Mouse (Mus musculus) liver, embryonic 11.5 days (tissue): ENCODE data around the gene Rasal3. TPM values are rescaled to one million over a fixed set of nuclear protein-coding genes. Genes with fewer than 3 reads are reported as not detected.

ENCODE experiments used
- ATAC-seq: fragments of 200-750 bp; cut with Nextera tagmentation; replicated peaks from 2 replicates; pipeline ENCODE4 v1.8.0; 2017; ENCODE audit warnings: moderate number of reproducible peaks, mild to moderate bottlenecking, moderate TSS enrichment, moderate library complexity; ENCODE audit not compliant: low FRiP score
- DNase-seq: peaks from one replicate; pipeline ENCODE4 v3.0.0-alpha.2; 2017; ENCODE audit warnings: low spot score
- H3K27ac ChIP-seq: fragments of 300-500 bp; sonication (generic); 2 replicates; pipeline ENCODE4 v1.5.1; 2014; ENCODE audit warnings: mild to moderate bottlenecking, low read depth, low read length, control low read depth
- H3K27me3 ChIP-seq: fragments of 300-500 bp; sonication (generic); replicated peaks from 2 replicates; pipeline ENCODE4 v1.6.1; 2014; ENCODE audit warnings: low read length, mixed read lengths; ENCODE audit not compliant: control insufficient read depth, insufficient read depth
- H3K36me3 ChIP-seq: fragments of 300-500 bp; sonication (generic); 2 replicates; pipeline ENCODE4 v1.6.1; 2014; ENCODE audit warnings: mild to moderate bottlenecking, low read length, moderate library complexity, mixed read lengths; ENCODE audit not compliant: control insufficient read depth, insufficient read depth
- H3K4me1 ChIP-seq: fragments of 300-500 bp; sonication (generic); replicated peaks from 2 replicates; pipeline ENCODE4 v1.6.1; 2014; ENCODE audit warnings: low read length, mixed read lengths; ENCODE audit not compliant: control insufficient read depth, insufficient read depth
- H3K4me2 ChIP-seq: fragments of 300-500 bp; sonication (generic); 2 replicates; pipeline ENCODE4 v1.6.1; 2014; ENCODE audit warnings: mild to moderate bottlenecking, control low read depth, moderate library complexity
- H3K4me3 ChIP-seq: fragments of 300-500 bp; sonication (generic); 2 replicates; pipeline ENCODE4 v1.5.1; 2014; ENCODE audit warnings: low read depth, low read length, control low read depth
- H3K9ac ChIP-seq: fragments of 300-500 bp; sonication (generic); 2 replicates; pipeline ENCODE4 v1.6.1; 2014; ENCODE audit warnings: low read depth, low read length, control low read depth
- H3K9me3 ChIP-seq: fragments of 300-500 bp; sonication (generic); 2 replicates; pipeline ENCODE4 v1.6.1; 2016; ENCODE audit warnings: low read length, inconsistent platforms, mixed read lengths; ENCODE audit not compliant: control insufficient read depth
- WGBS: fragments of 180-500 bp; shearing (Covaris S2); extraction: QIAGEN DNeasy Blood & Tissue Kit; methylation state at CpG from one replicate; pipeline ENCODE4 v1.1.7; 2014; 5-methylcytosine and 5-hydroxymethylcytosine counted together
- polyA plus RNA-seq: library from polyadenylated mRNA; unstranded; fragments of >200 nt; fragmentation: Nextera tagmentation; extraction: Ambion mirVana; gene quantifications from 2 replicates; pipeline ENCODE4 v1.2.1, GENCODE M21; 2014

Rasal3 gene
- polyA plus RNA-seq, 1 experiment from 2014 or later: 8.7 TPM

DNA sequence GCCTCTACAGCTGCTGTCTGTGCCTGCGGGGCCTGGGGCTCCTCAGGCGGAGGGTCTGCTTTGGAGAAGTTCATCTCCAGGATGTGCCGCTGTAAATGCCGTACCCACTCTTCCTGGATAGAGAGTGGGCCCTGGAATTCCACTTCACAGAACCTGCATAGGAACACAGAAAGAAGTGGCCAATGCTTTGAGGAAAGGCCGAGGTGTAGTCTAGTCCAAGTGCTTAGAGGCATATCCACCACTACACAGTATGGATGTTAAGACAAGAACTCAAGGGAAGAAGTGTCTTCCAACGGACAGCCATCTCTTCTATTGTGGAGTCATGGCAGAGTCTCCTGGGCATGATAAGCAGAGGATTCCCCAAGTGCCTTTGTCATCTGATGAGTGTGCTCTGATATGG, 48.4 kb downstream of the Rasal3 start:
- no peak overlapping the region for H3K4me2 ChIP-seq
- peaks cover 51% of the 10 kb centered on the region for H3K36me3 ChIP-seq
- no peak overlapping the region for H3K4me3 ChIP-seq
- no peak for ATAC-seq
- H3K9me3 ChIP-seq: no peaks in the 10 kb centered on the region
- 93% methylated on average over 6 of the region's 6 CpGs for WGBS
- H3K9ac ChIP-seq: no peak overlapping the region
- H3K27me3 ChIP-seq: no peaks in the 10 kb centered on the region
- DNase-seq: no peak
- H3K27ac ChIP-seq: no peak overlapping the region; the same call in 1 of the 2 replicates
- H3K4me1 ChIP-seq: peaks cover 5% of the 10 kb centered on the region; the same call in 1 of the 2 replicates

DNA sequence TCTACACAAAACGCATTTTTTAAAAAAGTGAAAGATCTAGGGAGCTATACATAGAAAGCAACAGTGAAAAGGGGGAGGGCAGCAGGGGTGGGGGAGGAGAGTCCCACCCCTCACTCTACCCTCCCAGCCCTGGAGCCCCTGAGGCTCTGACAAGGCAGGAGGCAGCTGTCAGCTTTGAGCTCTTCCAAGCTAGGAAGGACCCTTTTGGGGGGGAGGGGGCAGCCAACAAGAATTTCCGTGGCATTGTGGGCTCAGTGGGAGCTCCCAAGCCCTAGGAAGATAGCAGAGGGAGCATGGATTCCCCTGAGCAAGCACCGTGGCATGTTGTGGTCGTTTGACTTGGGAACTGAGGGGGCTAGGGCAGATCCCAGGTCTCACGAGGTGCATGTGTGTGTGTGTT, 49.2 kb downstream of the Rasal3 start:
- Histone ChIP-seq H3K27ac (no peak overlapping the region), H3K27me3 (no peaks in the 10 kb centered on the region), H3K9me3 (no peaks in the 10 kb centered on the region), H3K36me3 (peaks cover 42% of the 10 kb centered on the region), H3K4me2 (no peak overlapping the region), H3K4me1 (peaks cover 8% of the 10 kb centered on the region), H3K9ac (no peak overlapping the region), H3K4me3 (no peak overlapping the region)
- no peak for DNase-seq
- no peak for ATAC-seq
- 77% methylated on average over 5 of the region's 5 CpGs for WGBS

GRCm38 (mm10) chr17:32353696-32354095, 49.7 kb downstream of the Rasal3 start:
- H3K9me3 ChIP-seq: no peaks in the 10 kb centered on the region
- no peak overlapping the region for H3K27ac ChIP-seq
- H3K4me1 ChIP-seq: peaks cover 14% of the 10 kb centered on the region
- H3K4me2 ChIP-seq: no peak overlapping the region
- ATAC-seq (no peak), DNase-seq (no peak)
- no peaks in the 10 kb centered on the region for H3K27me3 ChIP-seq
- H3K36me3 ChIP-seq: peaks cover 37% of the 10 kb centered on the region
- H3K9ac ChIP-seq: no peak overlapping the region
- 90% methylated on average over 4 of the region's 4 CpGs for WGBS
- no peak overlapping the region for H3K4me3 ChIP-seq

DNA sequence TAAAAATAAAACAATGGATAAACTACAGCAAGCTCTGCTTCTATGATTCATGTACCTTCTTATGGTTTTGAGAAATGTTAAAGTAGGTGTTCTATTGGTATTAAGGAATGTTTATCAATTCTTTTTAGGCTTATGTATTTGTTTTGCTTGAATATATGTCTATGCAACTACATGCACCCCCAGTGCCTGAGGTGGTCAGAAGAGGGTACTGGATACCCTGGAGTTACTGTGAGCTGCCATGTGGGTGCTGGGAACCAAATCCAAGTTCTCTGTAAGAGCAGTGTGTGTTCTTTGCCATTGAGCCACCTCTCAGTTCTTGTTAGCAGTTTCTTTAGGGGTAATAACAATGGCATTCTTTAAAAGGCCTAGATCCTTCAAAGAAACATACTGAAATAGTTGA, 51.7 kb downstream of the Rasal3 start:
- ATAC-seq (no peak), DNase-seq (no peak)
- peak overlapping the region; percentile 78 for H3K4me2 ChIP-seq
- H3K4me3 ChIP-seq: no peak overlapping the region
- peaks cover 22% of the 10 kb centered on the region for H3K36me3 ChIP-seq
- peaks cover 20% of the 10 kb centered on the region for H3K4me1 ChIP-seq
- no peaks in the 10 kb centered on the region for H3K9me3 ChIP-seq
- no peak overlapping the region for H3K9ac ChIP-seq
- no peak overlapping the region for H3K27ac ChIP-seq
- no peaks in the 10 kb centered on the region for H3K27me3 ChIP-seq

GRCm38 (mm10) chr17:32351269-32351668, 52.1 kb downstream of the Rasal3 start:
- Histone ChIP-seq H3K27me3 (no peaks in the 10 kb centered on the region), H3K9ac (no peak overlapping the region), H3K4me3 (peak overlapping the region; percentile 92), H3K4me1 (peaks cover 20% of the 10 kb centered on the region), H3K9me3 (no peaks in the 10 kb centered on the region), H3K27ac (no peak overlapping the region), H3K36me3 (peaks cover 18% of the 10 kb centered on the region), H3K4me2 (peak overlapping the region; percentile 78)
- WGBS: 66% methylated on average over 3 of the region's 3 CpGs
- DNase-seq (no peak), ATAC-seq (no peak)

GRCm38 (mm10) chr17:32350382-32350983, 52.9 kb downstream of the Rasal3 start, which contains the start of gene Akap8l:
TSS of gene Akap8l (minus strand) at chr17:32350607.
- peak within 1 kb of the TSS; percentile 81 for H3K4me2 ChIP-seq
- peak within 1 kb of the TSS; percentile 91 for H3K9ac ChIP-seq
- WGBS: under 1% methylated on average over 37 of the region's 37 CpGs
- peaks cover 12% of the 10 kb centered on the region for H3K36me3 ChIP-seq
- H3K4me1 ChIP-seq: peaks cover 20% of the 10 kb centered on the region
- peak; percentile 91 for DNase-seq
- H3K4me3 ChIP-seq: peak within 1 kb of the TSS; percentile 92
- H3K9me3 ChIP-seq: no peaks in the 10 kb centered on the region
- peak within 1 kb of the TSS; percentile 62 for H3K27ac ChIP-seq
- no peaks in the 10 kb centered on the region for H3K27me3 ChIP-seq
- peak; percentile 95 for ATAC-seq

- Histone ChIP-seq H3K4me2 (peak overlapping the region; percentile 81), H3K9ac (peak overlapping the region; percentile 91), H3K27ac (peak overlapping the region; percentile 62), H3K36me3 (peaks cover 7% of the 10 kb centered on the region), H3K9me3 (no peaks in the 10 kb centered on the region), H3K27me3 (no peaks in the 10 kb centered on the region), H3K4me3 (peak overlapping the region; percentile 92), H3K4me1 (peaks cover 20% of the 10 kb centered on the region)
- under 1% methylated on average over 24 of the region's 24 CpGs for WGBS
- ATAC-seq: peak; percentile 8; the same call in 1 of the 2 replicates
- DNase-seq: no peak
These were observed 53.5 kb downstream of the Rasal3 start for GRCm38 (mm10) chr17:32349851-32350381.

DNA sequence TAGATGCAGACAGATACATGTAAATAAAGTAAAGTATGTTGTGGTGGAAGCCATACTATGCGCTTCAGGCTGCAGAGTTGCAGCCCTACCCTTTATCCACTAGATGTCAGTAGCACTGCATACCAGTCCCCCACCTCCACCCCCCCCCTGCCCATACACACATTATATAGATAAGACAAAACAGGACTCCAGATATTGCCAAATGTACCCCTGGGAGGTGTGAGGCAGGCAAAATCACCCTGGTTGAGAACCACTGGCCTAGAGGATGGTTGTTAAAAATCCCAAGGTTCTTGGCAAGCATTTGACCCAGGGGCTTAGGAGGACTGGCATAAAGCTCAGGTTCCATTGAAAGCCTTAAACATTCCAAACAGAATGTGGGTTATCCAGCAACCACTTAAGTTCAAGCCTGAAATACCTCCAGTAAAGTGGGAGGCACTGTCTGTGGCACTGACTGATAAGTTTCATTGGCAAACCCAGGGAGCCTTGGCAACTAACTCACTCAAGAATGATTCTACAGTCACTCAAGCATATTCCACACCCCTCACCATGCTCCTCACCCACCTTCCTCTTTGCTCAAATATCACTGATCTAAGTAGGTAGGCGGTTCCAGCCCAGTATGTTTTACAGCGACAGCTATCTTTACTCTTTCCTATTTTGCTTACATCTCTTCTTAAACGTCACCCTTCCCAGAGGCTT, 54.2 kb downstream of the Rasal3 start:
- WGBS: 9% methylated on average over 4 of the region's 4 CpGs
- Histone ChIP-seq H3K9me3 (no peaks in the 10 kb centered on the region), H3K36me3 (peaks cover 3% of the 10 kb centered on the region), H3K9ac (peak overlapping the region; percentile 91), H3K4me2 (peak overlapping the region; percentile 81), H3K4me1 (peaks cover 20% of the 10 kb centered on the region), H3K27me3 (no peaks in the 10 kb centered on the region), H3K4me3 (peak overlapping the region; percentile 92), H3K27ac (peak overlapping the region; percentile 62)
- ATAC-seq (peak; percentile 54), DNase-seq (no peak)
